Mouse (Mus musculus) embryonic facial prominence, embryonic 15.5 days (tissue): Measurements from ENCODE around the gene Hint2. TPM values are rescaled to one million over a fixed set of nuclear protein-coding genes. Genes with fewer than 3 reads are reported as not detected.

Experiments used
- ATAC-seq: fragments of 200-750 bp; cut with Nextera tagmentation; 2 replicates; pipeline ENCODE4 v1.8.0; 2017; ENCODE audit warnings: low read depth, moderate TSS enrichment; ENCODE audit not compliant: insufficient number of reproducible peaks, low FRiP score, low TSS enrichment
- H3K27ac ChIP-seq: fragments of 300-500 bp; sonication (generic); replicated peaks from 2 replicates; pipeline ENCODE4 v1.5.1; 2015; ENCODE audit warnings: mild to moderate bottlenecking, inconsistent platforms
- H3K27me3 ChIP-seq: fragments of 300-500 bp; sonication (generic); 2 replicates; pipeline ENCODE4 v1.6.1; 2015; ENCODE audit warnings: inconsistent platforms
- H3K36me3 ChIP-seq: fragments of 300-500 bp; sonication (generic); 2 replicates; pipeline ENCODE4 v1.6.1; 2015; ENCODE audit warnings: mild to moderate bottlenecking, inconsistent platforms
- H3K4me1 ChIP-seq: fragments of 300-500 bp; sonication (generic); 2 replicates; pipeline ENCODE4 v1.6.1; 2015; ENCODE audit warnings: inconsistent platforms
- H3K4me2 ChIP-seq: fragments of 300-500 bp; sonication (generic); replicated peaks from 2 replicates; pipeline ENCODE4 v1.6.1; 2015; ENCODE audit warnings: mild to moderate bottlenecking, inconsistent platforms
- H3K4me3 ChIP-seq: fragments of 300-500 bp; sonication (generic); replicated peaks from 2 replicates; pipeline ENCODE4 v1.5.1; 2015; ENCODE audit warnings: mild to moderate bottlenecking, inconsistent platforms
- H3K9ac ChIP-seq: fragments of 300-500 bp; sonication (generic); 2 replicates; pipeline ENCODE4 v1.6.1; 2015; ENCODE audit warnings: inconsistent platforms
- H3K9me3 ChIP-seq: fragments of 300-500 bp; sonication (generic); replicated peaks from 2 replicates; pipeline ENCODE4 v1.6.1; 2016; ENCODE audit warnings: inconsistent platforms
- WGBS: fragments of 180-500 bp; shearing (Covaris S2); methylation state at CpG from one replicate; pipeline ENCODE4 v1.1.7; 2015; 5-methylcytosine and 5-hydroxymethylcytosine counted together
- polyA plus RNA-seq: library from polyadenylated mRNA; unstranded; fragments of >200 nt; fragmentation: Nextera tagmentation; extraction: Ambion mirVana; gene quantifications from 2 replicates; pipeline ENCODE4 v1.2.1, GENCODE M21; 2015

The Hint2 gene
- polyA plus RNA-seq, 1 experiment from 2014 or later, result 88.1 TPM

- 16% methylated on average over 24 of the region's 24 CpGs for WGBS
- Histone ChIP-seq H3K4me3 (peak within 1 kb of the TSS; percentile 23), H3K4me2 (peak within 1 kb of the TSS; percentile 38), H3K4me1 (peaks cover 18% of the 10 kb centered on the region; the same call in 1 of the 2 replicates), H3K9ac (no peak within 1 kb of the TSS), H3K27ac (no peak within 1 kb of the TSS), H3K27me3 (no peaks in the 10 kb centered on the region), H3K9me3 (no peaks in the 10 kb centered on the region; the same call in 1 of the 2 replicates), H3K36me3 (peaks cover 21% of the 10 kb centered on the region)
- no peak for ATAC-seq
Observed at GRCm38 (mm10) chr4:43653161-43654015, 2.9 kb downstream of the Hint2 start, which contains the start of gene Spag8. Gene Spag8 (minus strand): TSS chr4:43653594.

GRCm38 (mm10) chr4:43652726-43653125 lies 3.5 kb downstream of the Hint2 start:
- Histone ChIP-seq H3K27me3 (no peaks in the 10 kb centered on the region), H3K4me3 (no peak overlapping the region), H3K36me3 (peaks cover 26% of the 10 kb centered on the region), H3K4me2 (no peak overlapping the region), H3K27ac (no peak overlapping the region), H3K9ac (no peak overlapping the region), H3K4me1 (peaks cover 18% of the 10 kb centered on the region; the same call in 1 of the 2 replicates), H3K9me3 (no peaks in the 10 kb centered on the region; the same call in 1 of the 2 replicates)
- WGBS, result 86% methylated on average over 4 of the region's 4 CpGs
- ATAC-seq, result no peak

GRCm38 (mm10) chr4:43649783-43650182 lies 6.5 kb downstream of the Hint2 start:
- WGBS, result 86% methylated on average over 3 of the region's 3 CpGs

GRCm38 (mm10) chr4:43640491-43640890 lies 15.8 kb downstream of the Hint2 start:
- peaks cover 27% of the 10 kb centered on the region; the same call in 1 of the 2 replicates for H3K36me3 ChIP-seq
- H3K4me2 ChIP-seq, result no peak overlapping the region
- no peaks in the 10 kb centered on the region for H3K27me3 ChIP-seq
- no peaks in the 10 kb centered on the region for H3K4me1 ChIP-seq
- ATAC-seq, result no peak
- no peak overlapping the region for H3K27ac ChIP-seq
- H3K9ac ChIP-seq, result no peak overlapping the region
- no peaks in the 10 kb centered on the region for H3K9me3 ChIP-seq
- no peak overlapping the region for H3K4me3 ChIP-seq
- WGBS, result 83% methylated on average over 6 of the region's 6 CpGs

More at GRCm38 (mm10) chr4:43649783-43650182, 6.5 kb downstream of the Hint2 start:
- Histone ChIP-seq H3K36me3 (peaks cover 54% of the 10 kb centered on the region), H3K9ac (no peak overlapping the region), H3K27me3 (no peaks in the 10 kb centered on the region), H3K4me2 (no peak overlapping the region), H3K9me3 (no peaks in the 10 kb centered on the region; the same call in 1 of the 2 replicates), H3K4me3 (no peak overlapping the region), H3K27ac (no peak overlapping the region), H3K4me1 (peaks cover 9% of the 10 kb centered on the region; the same call in 1 of the 2 replicates)
- ATAC-seq, result no peak

GRCm38 (mm10) chr4:43640076-43640475 lies 16.2 kb downstream of the Hint2 start:
- no peak overlapping the region for H3K9ac ChIP-seq
- WGBS, result 69% methylated on average over 9 of the region's 9 CpGs
- no peaks in the 10 kb centered on the region for H3K27me3 ChIP-seq
- no peaks in the 10 kb centered on the region for H3K9me3 ChIP-seq
- ATAC-seq, result no peak
- no peak overlapping the region for H3K4me2 ChIP-seq
- peaks cover 24% of the 10 kb centered on the region; the same call in 1 of the 2 replicates for H3K36me3 ChIP-seq
- no peak overlapping the region for H3K4me3 ChIP-seq
- no peak overlapping the region for H3K27ac ChIP-seq
- no peaks in the 10 kb centered on the region for H3K4me1 ChIP-seq

GRCm38 (mm10) chr4:43636751-43637150 lies 19.5 kb downstream of the Hint2 start:
- Histone ChIP-seq H3K27ac (no peak overlapping the region), H3K4me2 (no peak overlapping the region), H3K9ac (no peak overlapping the region), H3K4me3 (no peak overlapping the region), H3K27me3 (no peaks in the 10 kb centered on the region), H3K36me3 (0 out of 2 replicates have a peak, but pooled peaks cover 6% of the 10 kb centered on the region), H3K9me3 (no peaks in the 10 kb centered on the region), H3K4me1 (peaks cover 24% of the 10 kb centered on the region)
- WGBS, result 63% methylated on average over 6 of the region's 6 CpGs
- ATAC-seq, result no peak

- H3K4me3 ChIP-seq, result no peak overlapping the region
- H3K4me1 ChIP-seq, result peaks cover 33% of the 10 kb centered on the region
- no peaks in the 10 kb centered on the region for H3K9me3 ChIP-seq
- H3K27ac ChIP-seq, result no peak overlapping the region
- WGBS, result 88% methylated on average over 7 of the region's 7 CpGs
- no peak for ATAC-seq
- H3K36me3 ChIP-seq, result no peaks in the 10 kb centered on the region
- H3K9ac ChIP-seq, result no peak overlapping the region
- H3K27me3 ChIP-seq, result no peaks in the 10 kb centered on the region
- H3K4me2 ChIP-seq, result no peak overlapping the region
Observed at GRCm38 (mm10) chr4:43634621-43635374, 21.5 kb downstream of the Hint2 start.

- H3K27ac ChIP-seq, result no peak overlapping the region
- no peak overlapping the region for H3K4me3 ChIP-seq
- no peak for ATAC-seq
- peak overlapping the region; percentile 82; the same call in 1 of the 2 replicates for H3K4me2 ChIP-seq
- H3K4me1 ChIP-seq, result peaks cover 33% of the 10 kb centered on the region
- no peaks in the 10 kb centered on the region for H3K9me3 ChIP-seq
- H3K36me3 ChIP-seq, result no peaks in the 10 kb centered on the region
- WGBS, result 92% methylated on average over 2 of the region's 2 CpGs
- no peak overlapping the region for H3K9ac ChIP-seq
- H3K27me3 ChIP-seq, result no peaks in the 10 kb centered on the region
Observed at GRCm38 (mm10) chr4:43633736-43634135, 22.5 kb downstream of the Hint2 start.

GRCm38 (mm10) chr4:43633296-43633695 lies 23.0 kb downstream of the Hint2 start:
- Histone ChIP-seq H3K4me2 (peak overlapping the region; percentile 82), H3K9ac (no peak overlapping the region), H3K9me3 (no peaks in the 10 kb centered on the region), H3K27ac (no peak overlapping the region), H3K36me3 (no peaks in the 10 kb centered on the region), H3K4me1 (peaks cover 33% of the 10 kb centered on the region), H3K27me3 (no peaks in the 10 kb centered on the region), H3K4me3 (no peak overlapping the region)
- ATAC-seq, result no peak
- WGBS, result 69% methylated on average over 8 of the region's 8 CpGs

GRCm38 (mm10) chr4:43631956-43632920 lies 24.0 kb downstream of the Hint2 start:
- peak; percentile 21; the same call in 1 of the 2 replicates for ATAC-seq
- H3K27ac ChIP-seq, result peak overlapping the region; percentile 88; the same call in 1 of the 2 replicates
- WGBS, result 44% methylated on average over 42 of the region's 42 CpGs
- peak overlapping the region; percentile 72 for H3K4me3 ChIP-seq
- H3K9ac ChIP-seq, result peak overlapping the region; percentile 73
- H3K36me3 ChIP-seq, result no peaks in the 10 kb centered on the region
- H3K4me1 ChIP-seq, result peaks cover 33% of the 10 kb centered on the region
- H3K27me3 ChIP-seq, result no peaks in the 10 kb centered on the region
- no peaks in the 10 kb centered on the region for H3K9me3 ChIP-seq
- H3K4me2 ChIP-seq, result peak overlapping the region; percentile 82
